Mouse (Mus musculus) monocyte, adult 59 days (primary cell): Measurements from ENCODE around the gene Trdn. TPM values are rescaled to one million over a fixed set of nuclear protein-coding genes. Genes with fewer than 3 reads are reported as not detected.

Source experiments
- total RNA-seq, 2 experiments: library from RNA; stranded (reverse); gene quantifications; one replicate each; pipeline ENCODE4 v1.2.4; 2023

Gene Trdn
- not detected for total RNA-seq

DNA sequence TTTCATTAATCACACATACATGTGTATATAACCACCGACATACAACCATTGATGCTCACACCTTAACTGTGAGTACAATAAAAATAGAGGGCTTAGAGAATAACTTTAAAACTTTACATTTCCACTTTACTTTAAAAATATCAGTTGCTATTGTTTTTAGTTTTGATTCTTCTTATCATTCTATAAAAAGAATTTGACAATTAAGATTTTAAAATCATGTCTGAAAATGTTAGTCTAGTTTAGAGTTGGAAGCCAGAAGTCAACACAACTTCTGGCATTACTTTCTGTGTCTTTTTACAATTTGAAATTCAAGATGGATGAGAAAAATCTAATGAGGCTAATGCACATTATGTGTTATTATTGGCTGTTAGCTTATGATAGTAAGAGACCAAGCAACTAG is at the start of gene Trdn:
Gene Trdn, plus strand, starts transcription at position 301 of the 400 bp plus-strand sequence.

Other genes starting within 250 kb of the Trdn start
- gene Nkain2, start 190.1 kb upstream of the Trdn start, total RNA-seq: not detected